Mouse (Mus musculus): ENCODE measurements around the gene Klra2.
"Not testable (repeated sequence)": the region's sequence is repeated elsewhere in the genome, so short reads cannot be mapped to it uniquely, and the experiment has no call there.

Gene Klra2

DNA sequence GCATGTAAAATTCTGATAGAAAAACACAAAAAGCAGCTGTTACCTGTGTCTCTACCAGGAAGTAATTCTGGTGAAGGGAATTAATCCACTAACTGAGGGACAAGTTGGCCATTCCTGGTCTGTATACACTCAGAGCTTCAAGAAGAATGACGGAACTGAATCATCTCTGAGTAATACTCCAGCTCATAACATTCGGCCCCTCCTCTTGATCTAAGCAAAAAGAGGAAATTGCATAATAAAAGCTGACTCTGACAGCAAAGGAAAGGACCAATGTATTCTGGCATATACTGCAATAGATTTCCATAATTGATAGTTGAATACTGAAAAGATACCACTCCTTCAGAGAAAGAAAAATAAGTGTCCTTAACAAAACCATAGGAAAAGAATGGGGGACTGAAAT lies at the start of gene Klra2:
TSS of gene Klra2 (minus strand) at position 157 of the 400 bp plus-strand sequence.
- no peak for DNase-seq (ENCODE audit: low read depth, low spot score)

DNA sequence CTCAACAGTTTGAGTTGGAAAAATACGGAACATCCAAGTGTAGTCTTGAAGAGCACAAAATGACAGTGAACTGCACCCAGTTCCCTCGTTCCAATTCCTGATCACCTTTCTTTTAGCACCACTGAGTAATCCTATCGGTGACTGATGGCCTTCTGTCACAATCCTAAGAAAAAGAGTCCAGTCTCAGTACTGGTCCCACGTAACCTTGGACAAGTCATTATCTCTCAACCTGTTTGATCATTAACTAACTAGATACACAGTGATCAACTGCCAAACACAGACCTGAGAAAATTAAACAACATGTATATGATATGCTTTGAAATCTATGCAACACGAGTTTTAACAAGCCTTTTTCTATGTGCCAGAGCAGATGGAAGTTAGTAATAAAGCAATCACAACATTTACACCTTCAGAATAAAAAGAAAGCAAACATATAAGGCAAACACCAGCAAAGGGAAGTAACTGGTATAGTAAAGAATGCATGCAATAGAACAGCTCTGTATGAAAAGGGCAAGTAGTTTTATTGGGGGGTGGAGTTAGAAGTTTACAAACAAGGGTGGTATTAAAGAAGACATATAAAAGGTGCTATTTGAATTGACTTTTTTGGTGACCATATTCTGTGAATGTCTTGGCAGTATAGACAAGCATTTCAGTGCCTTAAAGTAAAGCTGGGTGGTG lies 47.4 kb upstream of the Klra2 start:
- no peak for DNase-seq (ENCODE audit: low read depth, low spot score)

DNA sequence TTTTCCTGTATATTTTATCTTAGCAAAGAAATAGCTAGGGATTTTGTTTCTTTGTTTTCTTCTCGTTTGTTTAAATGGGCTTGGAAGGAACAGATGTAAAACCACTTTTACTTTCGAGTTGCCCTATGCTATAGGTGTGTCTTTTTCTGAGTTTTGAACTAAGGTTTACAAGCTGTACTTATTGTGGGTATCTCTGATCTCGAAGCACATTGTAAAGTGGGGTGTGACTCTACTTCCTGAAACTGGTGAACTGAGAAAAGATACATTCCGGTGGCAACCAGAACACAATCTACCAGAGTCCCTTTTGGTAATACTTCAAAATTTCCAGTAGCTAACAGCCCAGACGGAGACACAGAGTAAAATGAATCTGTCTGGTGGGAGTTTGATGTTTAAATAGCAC lies 46.8 kb upstream of the Klra2 start:
- DNase-seq (ENCODE audit: low read depth, low spot score), result no peak

DNA sequence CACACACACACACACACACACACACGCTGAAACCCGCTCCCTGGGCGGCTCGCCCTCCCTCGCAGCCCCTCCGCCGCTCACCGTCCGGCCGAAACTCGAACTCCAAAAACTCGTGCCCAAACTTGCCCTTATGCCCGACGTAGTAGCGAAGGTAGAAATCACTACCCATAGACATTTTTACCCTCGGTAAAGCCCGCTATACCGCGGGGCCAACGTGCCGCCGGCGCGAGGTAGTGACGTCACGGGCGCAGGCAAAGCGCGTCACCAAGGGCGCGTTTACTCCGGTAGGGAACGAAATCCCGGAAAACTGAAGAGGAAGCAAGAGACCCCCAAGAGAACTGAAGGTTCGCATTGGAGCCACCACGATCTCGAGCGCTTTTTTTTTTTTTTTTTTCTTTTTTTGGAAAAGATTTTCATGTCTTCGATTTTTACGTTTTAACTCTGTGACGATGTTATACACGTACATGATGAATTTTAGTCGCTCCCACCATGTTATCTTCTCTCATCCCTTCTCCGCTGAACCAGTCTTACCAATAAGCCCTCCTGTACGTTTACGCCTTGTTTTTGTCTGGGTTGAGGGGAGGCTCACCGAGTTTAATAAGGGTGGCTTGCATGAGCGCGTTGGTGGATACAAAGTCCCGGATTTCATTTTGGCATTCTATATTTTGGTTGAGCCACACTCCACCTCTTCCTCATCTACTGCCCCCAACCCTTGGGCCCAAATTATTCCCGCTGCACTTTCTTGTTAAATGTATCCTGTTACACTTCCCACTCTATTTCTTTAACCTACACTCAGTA lies 46.0 kb upstream of the Klra2 start, which contains the start of gene Magohb:
TSS of gene Magohb (minus strand) at position 254 of the 798 bp plus-strand sequence.
- DNase-seq (ENCODE audit: low read depth, low spot score), result peak; percentile 72

DNA sequence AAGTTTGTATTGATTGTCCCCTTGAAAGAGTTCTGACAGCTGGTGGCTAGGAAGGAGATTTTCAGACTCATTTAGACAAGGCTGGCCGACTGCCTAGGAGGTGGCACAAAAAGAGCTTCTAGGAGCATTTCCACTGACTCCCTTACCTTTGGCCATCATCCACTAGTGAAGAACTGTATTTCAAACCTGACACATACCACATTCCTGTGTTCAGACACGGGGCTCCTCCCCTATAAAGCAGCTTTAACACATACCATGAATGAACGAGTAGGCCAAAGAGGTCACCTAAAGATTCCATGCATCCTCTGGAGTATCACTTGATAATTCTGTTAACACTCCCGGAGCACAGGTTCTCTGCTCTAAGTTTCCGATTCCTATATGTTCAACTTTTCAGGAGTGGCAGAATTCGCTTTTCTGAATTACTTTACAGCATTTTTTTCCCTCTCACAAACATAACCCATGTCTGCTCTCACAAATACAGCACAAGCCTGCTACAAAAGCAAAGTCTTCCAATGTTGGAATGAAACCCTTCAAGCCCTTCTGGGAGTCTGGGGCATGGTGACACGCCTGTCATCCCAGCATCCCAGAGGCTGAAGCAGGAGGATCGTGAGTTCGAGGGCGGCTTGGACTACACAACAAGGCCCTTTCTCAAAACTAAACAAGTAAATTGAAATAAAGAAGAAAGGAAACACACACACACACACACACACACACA lies 45.3 kb upstream of the Klra2 start:
- peak; percentile 15 for DNase-seq (ENCODE audit: low read depth, low spot score)

DNA sequence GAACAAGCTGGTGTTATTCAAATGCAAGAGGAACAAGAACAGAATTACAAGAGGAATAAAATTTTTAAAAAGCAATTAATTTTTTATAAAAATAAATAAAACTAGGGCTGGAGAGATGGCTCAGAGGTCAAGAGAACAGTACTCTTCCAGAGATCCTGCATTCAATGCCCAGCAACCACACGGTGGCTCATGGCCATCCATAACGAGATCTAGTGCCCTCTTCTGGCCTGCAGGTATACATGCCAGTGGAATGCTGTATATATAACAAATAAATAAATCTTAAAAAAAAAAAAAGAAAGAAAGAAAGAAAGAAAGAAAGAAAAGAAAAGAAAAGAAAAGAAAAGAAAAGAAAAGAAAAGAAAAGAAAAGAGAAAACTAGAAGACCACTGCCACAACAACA lies 43.3 kb upstream of the Klra2 start:
- peak; percentile 40 for DNase-seq (ENCODE audit: low read depth, low spot score)

DNA sequence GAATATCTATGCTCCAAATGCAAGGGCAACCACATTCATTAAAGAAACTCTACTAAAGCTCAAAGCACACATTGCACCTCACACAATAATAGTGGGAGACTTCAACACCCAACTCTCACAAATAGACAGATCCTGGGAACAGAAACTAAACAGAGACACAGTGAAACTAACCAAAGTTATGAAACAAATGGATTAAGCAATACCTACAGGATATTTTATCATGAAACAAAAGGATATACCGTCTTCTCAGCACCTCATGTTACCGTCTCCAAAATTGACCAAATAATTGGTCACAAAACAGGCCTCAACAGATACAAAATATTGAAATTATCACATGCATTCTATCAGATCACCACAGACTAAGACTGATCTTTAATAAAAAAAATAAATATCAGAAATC lies 31.0 kb upstream of the Klra2 start:
- DNase-seq (ENCODE audit: low read depth, low spot score), result not testable (repeated sequence)

DNA sequence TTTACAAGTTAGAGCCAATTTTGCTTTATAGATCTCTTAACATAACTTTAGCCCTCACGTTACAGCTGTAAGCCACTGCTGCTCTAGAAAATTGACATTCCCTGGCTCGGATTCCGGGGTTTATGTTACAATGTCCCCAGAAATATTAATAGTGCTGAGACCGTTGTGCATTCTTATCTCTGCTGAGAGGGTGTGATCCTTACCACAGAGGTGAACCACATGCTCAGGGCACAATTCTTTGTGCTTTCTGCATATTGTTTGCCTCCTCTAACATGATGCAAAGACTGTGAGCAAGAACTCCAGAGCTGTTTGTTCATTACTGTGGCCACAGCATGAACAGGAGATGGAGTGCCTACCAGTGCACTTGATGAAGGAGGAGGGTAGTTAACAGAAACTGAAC lies 29.5 kb upstream of the Klra2 start:
- DNase-seq (ENCODE audit: low read depth, low spot score), result no peak

DNA sequence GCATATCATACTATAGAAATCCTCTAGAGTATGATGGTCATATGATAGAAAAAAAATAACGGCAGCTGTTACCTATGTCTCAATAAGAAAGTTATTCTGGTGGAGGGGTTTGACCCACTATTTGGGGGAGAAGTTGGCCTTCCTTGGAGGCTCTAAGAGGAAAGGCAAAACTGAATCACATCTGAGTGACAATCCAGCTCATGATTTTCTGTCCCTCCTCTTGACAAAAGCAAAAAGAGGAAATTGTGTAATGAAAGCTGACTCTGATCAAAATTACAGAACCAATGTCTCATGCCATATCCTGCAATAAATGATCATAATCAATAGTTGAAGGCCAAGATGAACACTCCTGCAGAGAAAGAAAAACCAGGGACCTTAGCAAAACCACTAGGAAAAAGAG lies 25.1 kb upstream of the Klra2 start:
- DNase-seq (ENCODE audit: low read depth, low spot score), result no peak

DNA sequence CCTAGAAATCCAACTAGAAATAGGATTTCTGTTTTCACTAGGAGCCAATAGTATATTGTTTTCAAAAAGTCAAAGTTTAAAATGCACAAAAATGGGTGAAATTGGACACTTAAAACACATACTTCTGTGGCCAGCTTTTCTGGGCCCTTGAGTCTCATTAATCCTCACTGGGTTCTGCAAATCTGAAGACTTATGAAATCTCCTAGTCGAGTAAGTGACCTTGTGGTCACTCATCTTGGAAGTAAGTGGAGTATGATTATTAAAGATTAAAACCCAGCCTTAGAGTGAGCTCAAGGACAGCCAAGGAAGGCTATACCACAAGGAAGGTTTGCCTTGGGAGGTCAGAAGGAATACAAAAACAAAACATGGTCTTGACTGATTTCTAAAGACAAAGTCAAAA lies 23.1 kb upstream of the Klra2 start:
- no peak for DNase-seq (ENCODE audit: low read depth, low spot score)

DNA sequence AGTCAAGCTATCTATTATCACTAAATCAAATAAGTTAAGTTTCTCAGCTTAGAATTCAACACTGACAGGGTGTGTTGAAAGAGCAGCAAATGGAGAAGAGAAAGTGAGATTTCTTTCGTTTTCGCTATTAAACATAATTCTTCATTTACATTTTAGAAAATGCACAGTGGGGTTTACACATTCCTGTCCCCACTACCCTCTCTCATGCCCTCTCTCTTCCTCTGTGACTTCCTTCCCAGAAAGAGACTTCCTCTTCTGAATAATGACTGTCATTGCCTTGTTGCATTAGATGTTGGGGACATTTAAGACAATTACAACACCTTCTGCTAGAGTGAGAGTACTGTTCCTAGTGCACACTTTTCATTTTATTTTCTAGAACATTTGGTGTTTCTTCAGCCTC lies 22.4 kb upstream of the Klra2 start:
- no peak for DNase-seq (ENCODE audit: low read depth, low spot score)

DNA sequence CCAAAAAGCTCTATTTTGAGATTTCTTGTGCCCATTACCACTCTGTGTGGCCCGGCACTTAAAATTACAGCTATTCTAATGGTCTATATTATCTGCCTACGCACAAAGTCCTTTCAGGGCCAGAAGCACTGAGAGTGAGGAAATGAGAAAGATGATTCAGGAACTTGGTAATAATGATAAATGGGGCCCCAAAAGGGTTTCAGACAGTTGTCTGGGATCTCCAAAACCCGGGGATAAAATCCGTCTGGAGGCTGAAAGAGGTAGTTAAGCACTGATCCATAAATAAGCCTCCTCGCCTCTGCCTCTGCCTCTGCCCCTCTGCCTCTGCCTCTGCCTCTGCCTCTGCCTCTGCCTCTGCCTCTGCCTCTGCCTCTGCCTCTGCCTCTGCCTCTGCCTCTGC lies 17.0 kb upstream of the Klra2 start:
- no peak for DNase-seq (ENCODE audit: low read depth, low spot score)

DNA sequence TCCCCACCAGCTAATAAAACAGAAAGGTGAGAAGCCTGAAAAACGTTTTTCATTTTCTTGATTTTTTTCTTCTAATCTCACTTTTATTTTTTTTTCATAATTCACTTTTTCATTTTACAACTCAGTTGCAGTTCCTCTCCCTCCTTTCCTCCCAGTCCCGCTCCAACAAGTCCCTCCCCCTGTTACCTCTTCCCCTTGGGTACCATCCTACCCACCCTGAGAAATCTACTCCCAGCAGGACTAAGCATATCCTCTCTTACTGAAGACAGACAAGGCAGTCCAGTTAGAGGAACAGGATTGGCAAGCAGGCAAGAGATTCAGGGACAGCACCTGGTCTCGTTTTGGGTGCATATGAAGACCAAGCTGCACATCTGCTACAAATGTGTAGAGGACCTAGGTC lies 15.6 kb upstream of the Klra2 start:
- no peak for DNase-seq (ENCODE audit: low read depth, low spot score)

DNA sequence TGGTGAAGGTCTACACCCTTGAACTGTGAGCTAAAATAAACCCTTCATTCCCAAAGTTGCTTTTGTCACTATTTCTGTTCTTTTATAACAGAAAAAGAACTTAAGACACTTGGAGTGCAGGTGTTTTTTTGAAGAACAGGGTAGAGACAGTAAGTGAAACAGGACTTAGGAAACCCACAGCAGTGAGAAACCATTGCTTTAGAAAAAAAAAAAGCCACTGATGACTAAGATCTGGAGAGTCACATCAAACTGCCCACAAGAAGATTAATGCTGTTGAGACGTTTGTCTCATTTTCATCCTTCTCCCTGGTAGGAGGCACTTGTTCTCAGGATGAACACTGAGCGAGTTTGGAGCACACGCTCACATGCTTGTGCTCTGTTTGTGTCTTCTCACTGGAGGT lies 14.8 kb upstream of the Klra2 start:
- DNase-seq (ENCODE audit: low read depth, low spot score), result no peak

DNA sequence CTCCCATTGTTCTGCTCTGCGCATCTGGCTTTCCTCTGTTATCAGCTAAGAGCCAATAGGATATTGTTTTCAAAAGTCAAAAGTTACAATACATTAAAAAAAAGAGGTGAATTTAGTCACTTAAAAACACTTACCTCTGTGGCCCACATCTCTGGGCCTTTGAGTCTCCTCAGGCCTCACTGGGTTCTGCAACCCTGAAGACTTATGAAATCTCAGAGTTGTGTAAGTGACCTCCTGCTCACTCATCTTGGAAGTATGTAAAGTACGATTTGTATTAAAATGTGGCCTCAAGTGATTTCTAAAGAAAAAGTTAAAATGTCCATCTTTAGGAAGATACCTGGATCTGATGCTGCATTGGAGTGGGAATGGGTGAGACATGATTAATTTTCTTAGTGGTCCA lies 2.1 kb downstream of the Klra2 start:
- DNase-seq (ENCODE audit: low read depth, low spot score), result no peak

Measured in R1 (cell line).